8 mouse cellular contexts compared by ENCODE assay signal in the genomic region with DNA sequence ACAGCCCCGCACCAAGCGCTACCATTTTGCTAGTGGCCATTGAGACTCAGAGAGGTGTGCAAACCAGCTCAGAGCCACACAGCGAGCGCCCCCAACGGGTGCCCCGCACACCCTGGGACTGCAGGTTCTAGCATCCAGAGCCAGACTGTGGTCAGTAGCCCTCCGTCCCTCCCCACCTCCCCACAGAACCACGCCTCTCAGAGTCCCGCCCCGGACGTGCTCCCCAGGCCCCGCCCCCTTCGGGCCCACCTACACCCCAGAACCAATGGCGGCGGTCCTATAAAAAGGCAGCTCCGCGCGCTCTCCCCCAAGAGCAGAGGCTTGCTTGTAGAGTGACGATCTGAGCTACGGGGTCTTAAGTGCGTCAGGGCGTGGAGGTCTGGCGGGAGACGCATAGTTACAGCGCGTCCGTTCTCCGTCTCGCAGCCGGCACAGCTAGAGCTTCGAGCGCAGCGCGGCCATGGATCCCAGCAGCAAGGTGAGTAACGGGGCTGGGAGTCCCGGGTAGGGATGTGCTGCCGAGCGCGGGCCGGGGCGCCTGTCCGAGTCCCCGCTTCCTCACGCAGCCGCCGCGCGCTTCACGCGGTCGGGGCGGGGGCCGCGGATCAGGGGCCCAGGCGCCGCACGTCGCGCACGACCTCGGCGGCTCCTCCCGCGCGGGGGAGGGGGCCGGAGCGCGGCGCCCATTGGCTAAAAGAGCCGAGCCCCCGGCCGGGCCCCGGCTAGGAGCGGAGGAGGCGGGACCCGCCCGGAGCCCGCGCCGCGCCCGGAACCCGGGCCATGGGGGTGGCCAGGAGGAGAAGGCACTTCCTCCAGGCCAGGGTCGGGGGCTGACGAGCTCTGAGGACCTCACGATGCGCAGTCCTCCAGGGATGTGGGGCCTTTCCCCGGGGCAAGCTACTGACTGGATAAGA. TPM values are rescaled to one million over a fixed set of nuclear protein-coding genes. Genes with fewer than 3 reads are reported as not detected.
DNase-seq lines count a peak whose midpoint lies in the region; ATAC-seq lines count a peak whose summit lies in the region.

Slc2a1 (plus strand) TSS at position 217 of the 914 bp plus-strand sequence.

- H3K4me2 ChIP-seq in hindbrain, embryonic 13.5 days = peak within 1 kb of the TSS; percentile 74

- ATAC-seq in hindbrain, embryonic 13.5 days (ENCODE audit: low FRiP score) = peak; percentile 94

- under 1% methylated on average over 87 of the region's 88 CpGs for WGBS in hindbrain, embryonic 13.5 days

- peak; percentile 74 for DNase-seq in MN1 (ENCODE audit: low spot score)
- DNase-seq in cerebellum, adult 8-10 months = peak; percentile 89
- DNase-seq in frontal cortex, postnatal 14 days (ENCODE audit: low spot score in 2 of 2) = peak; percentile 80 to 83
- peak; percentile 77 to 83 for DNase-seq in layer of hippocampus, postnatal 25 days (ENCODE audit: extremely low spot score in 1 of 2, low spot score in 1 of 2)
- DNase-seq in lung, postnatal 25 days (ENCODE audit: low spot score) = peak; percentile 90
- peak; percentile 98 for DNase-seq in retina, embryonic 14.5 days (ENCODE audit: low spot score)
- DNase-seq in thymus, postnatal 4 days = peak; percentile 95

- H3K27me3 ChIP-seq in hindbrain, embryonic 13.5 days = peaks cover 2% of the 10 kb centered on the region; the same call in 1 of the 2 replicates

- H3K9me3 ChIP-seq in hindbrain, embryonic 13.5 days = no peaks in the 10 kb centered on the region

- H3K36me3 ChIP-seq in hindbrain, embryonic 13.5 days = no peaks in the 10 kb centered on the region

- H3K4me3 ChIP-seq in hindbrain, embryonic 13.5 days = peak within 1 kb of the TSS; percentile 72

- H3K9ac ChIP-seq in hindbrain, embryonic 13.5 days = peak within 1 kb of the TSS; percentile 85

- H3K27ac ChIP-seq in hindbrain, embryonic 13.5 days = peak within 1 kb of the TSS; percentile 94

- H3K4me1 ChIP-seq in hindbrain, embryonic 13.5 days (replicated peaks) = peaks cover 60% of the 10 kb centered on the region

RNA-seq across cellular contexts. Expression of gene Slc2a1, which starts in this region (rescaled TPM):
- polyA plus RNA-seq in hindbrain, embryonic 13.5 days (2015; fragmentation: Nextera tagmentation; extraction: Ambion mirVana) = 94.4 and 96.5 TPM in 2 replicates
- total RNA-seq in layer of hippocampus, postnatal 25 days (2021) = 10 to 100 TPM; 70.9 to 98.4 TPM

Comparison
In these comparisons a context has a peak if more than half of its experiments do, and no peak if none do; other contexts are left out.
1. Peak in every context shown above with its lines: DNase-seq, ATAC-seq, H3K4me3 ChIP-seq and H3K27ac ChIP-seq.